Mouse (Mus musculus): ENCODE data around the gene Dab2ip.

- TF ChIP-seq POLR2A (IDR thresholded peaks at IDR 0.05; ENCODE audit: insufficient read length, low read depth) (no peak), E2F4 (IDR thresholded peaks at IDR 0.05; ENCODE audit: insufficient read depth) (no peak), TCF12 (IDR thresholded peaks at IDR 0.05; ENCODE audit: insufficient read depth, poor library complexity, severe bottlenecking) (no peak), MYOG (IDR thresholded peaks at IDR 0.05; ENCODE audit: control insufficient read depth in 1 of 3, insufficient read depth in 1 of 3, insufficient read length in 2 of 3, low read depth in 2 of 3) (no peak), CEBPB (IDR thresholded peaks at IDR 0.05; ENCODE audit: insufficient read depth, poor library complexity, severe bottlenecking) (no peak), TCF3 (IDR thresholded peaks at IDR 0.05; ENCODE audit: insufficient read length, low read depth) (no peak), USF1 (IDR thresholded peaks at IDR 0.05; ENCODE audit: low read depth) (no peak), POLR2AphosphoS2 (IDR thresholded peaks at IDR 0.05; ENCODE audit: insufficient read length, low read depth) (no peak), SRF (IDR thresholded peaks at IDR 0.05; ENCODE audit: control insufficient read depth, insufficient read length, low read depth) (no peak)
Measured at GRCm38 (mm10) chr2:35634963-35635362, 76.9 kb downstream of the Dab2ip start.

All from myocyte (in vitro differentiated cells).